22 mouse cellular contexts compared by ENCODE assay signal in the genomic region with DNA sequence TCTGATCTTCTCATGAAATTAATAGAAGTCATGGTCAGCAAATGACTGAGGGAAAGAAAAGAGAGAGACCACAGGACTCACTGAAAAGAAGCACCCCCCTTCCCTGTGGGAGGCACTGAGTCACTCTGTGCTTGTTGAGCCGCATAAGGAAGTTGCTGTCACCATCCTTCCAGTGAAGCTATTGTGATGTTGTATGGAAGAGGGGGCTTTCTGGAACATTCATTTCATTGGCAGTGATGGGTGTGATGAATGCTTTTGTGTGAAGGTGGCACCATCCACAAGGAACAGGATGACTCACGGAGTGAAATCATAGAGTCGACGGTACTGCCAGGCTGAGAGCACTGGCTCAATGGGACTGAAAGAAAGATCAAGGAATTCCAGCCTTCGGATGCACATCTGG.
A peak's percentile ranks its signal among the peaks of the same experiment; 100 is the strongest.
DNase-seq lines count a peak whose midpoint lies in the region; ATAC-seq and TF ChIP-seq lines count a peak whose summit lies in the region.
"Had no signal": no experiment of that assay in that cellular context is flagged by ENCODE, and none has a peak within 500 bp of the region (broad histone marks: within the 10 kb centered on the region; RNA-seq: fewer than 3 reads in every experiment).

No protein-coding gene starts in this region.

- POLR2A ChIA-PET in Patski (lab: Charles Lee), result interaction anchor here (0.7 kb wide), 1 partner anchor 19 kb away, joined by 3 read pairs; no protein-coding TSS in a partner anchor

- CTCF ChIA-PET in Patski (lab: Charles Lee), result no interaction called here

- intact Hi-C loops in left cerebral cortex, postnatal 4 days (cut with DNase I), result no loop called here

- in situ Hi-C loops in Patski (cut with MboI; ENCODE audit: low pct_unique_long_range_greater_than_20kb), result no loop called here

- DNase-seq in adrenal gland, adult 2 months, result peak; percentile 10
- DNase-seq in adrenal gland, postnatal 25 days, result no peak
- DNase-seq in right cerebral cortex, adult 18-20 months, result peak; percentile 36
- no peak for DNase-seq in right cerebral cortex, postnatal 14 days
- DNase-seq in Patski (ENCODE audit: low read depth, low spot score), result peak; percentile 33
- no peak for DNase-seq in spleen, postnatal 36 days (ENCODE audit: low spot score in 2 of 2)
- DNase-seq in left cerebral cortex, postnatal 4 days, result no peak
- DNase-seq: adrenal gland, adult 8-10 months; cerebellum, adult 11 months; cerebellum, adult 2 months; cerebellum, adult 9-11 months; cerebellum, postnatal 25 days; forebrain, postnatal 0 days; gastrocnemius, postnatal 10 days; gastrocnemius, postnatal 36 days had no signal

- TF ChIP-seq CTCF in Patski (IDR thresholded peaks at IDR 0.05), result no peak

- H3K27me3 ChIP-seq in Patski, result no peaks in the 10 kb centered on the region
- H3K27me3 ChIP-seq: embryonic facial prominence, embryonic 12.5 days; embryonic facial prominence, embryonic 15.5 days; hindbrain, embryonic 13.5 days; intestine, embryonic 15.5 days had no signal

- ATAC-seq in Patski, result peak; percentile 79
- ATAC-seq: CD4-positive, CD25-positive, alpha-beta regulatory T cell, adult 4 months; forebrain, embryonic 14.5 days; forebrain, postnatal 0 days; hindbrain, embryonic 16.5 days; intestine, embryonic 15.5 days had no signal

Comparison
In these comparisons a context has a peak if more than half of its experiments do, and no peak if none do; other contexts are left out.
1. DNase-seq: peak in adrenal gland, adult 2 months (single experiment), right cerebral cortex, adult 18-20 months (single experiment) and Patski (single experiment); none in adrenal gland, postnatal 25 days (single experiment), right cerebral cortex, postnatal 14 days (single experiment), spleen, postnatal 36 days (0 of 2) and left cerebral cortex, postnatal 4 days (single experiment).